In genomic region chr8:121697735-121698614, GRCm38 (mm10) we compare ENCODE assay signal across 8 mouse cellular contexts. TPM values are rescaled to one million over a fixed set of nuclear protein-coding genes. Genes with fewer than 3 reads are reported as not detected.
DNase-seq lines count a peak whose midpoint lies in the region; ATAC-seq and TF ChIP-seq lines count a peak whose summit lies in the region.

No protein-coding gene starts in this region.

- DNase-seq in kidney, adult 2 months: no peak
- DNase-seq in cerebellum, adult 8-10 months: peak; percentile 74
- peak; percentile 40 for DNase-seq in hindbrain, embryonic 11.5 days (ENCODE audit: low spot score)
- peak; percentile 30 for DNase-seq in neural tube, embryonic 10.5 days (ENCODE audit: extremely low spot score, low spot score)
- DNase-seq in urinary bladder, postnatal 25 days (ENCODE audit: low spot score): no peak
- no peak for DNase-seq in right cerebral cortex, postnatal 36 days (ENCODE audit: low spot score in 2 of 2)
- no peak for DNase-seq in thymus, postnatal 14 days

- no peak for TF ChIP-seq POLR2A in kidney, adult 2 months (IDR thresholded peaks at IDR 0.05; ENCODE audit: low read depth, low read length)

- H3K36me3 ChIP-seq in kidney, embryonic 16.5 days (ENCODE audit: insufficient read depth, low read length): no peaks in the 10 kb centered on the region
- H3K36me3 ChIP-seq in kidney, adult 2 months (ENCODE audit: control insufficient read depth, insufficient read depth, low read length): no peaks in the 10 kb centered on the region
- H3K36me3 ChIP-seq in hindbrain, embryonic 11.5 days (ENCODE audit: control insufficient read depth, insufficient read depth, low read length): no peaks in the 10 kb centered on the region

- no peaks in the 10 kb centered on the region for H3K27me3 ChIP-seq in kidney, embryonic 16.5 days (ENCODE audit: insufficient read depth, low read length)
- no peaks in the 10 kb centered on the region for H3K27me3 ChIP-seq in kidney, adult 2 months (replicated peaks; ENCODE audit: control insufficient read depth, insufficient read depth, low read length)
- H3K27me3 ChIP-seq in hindbrain, embryonic 11.5 days (ENCODE audit: control insufficient read depth, insufficient read depth, low read length): no peaks in the 10 kb centered on the region

- no peaks in the 10 kb centered on the region for H3K9me3 ChIP-seq in kidney, embryonic 16.5 days (ENCODE audit: low read length)
- H3K9me3 ChIP-seq in hindbrain, embryonic 11.5 days (ENCODE audit: control insufficient read depth, low read length): no peaks in the 10 kb centered on the region

- peak overlapping the region; percentile 53 for H3K4me2 ChIP-seq in kidney, embryonic 16.5 days (replicated peaks; ENCODE audit: low read depth, low read length)
- H3K4me2 ChIP-seq in hindbrain, embryonic 11.5 days (replicated peaks; ENCODE audit: low read depth, low read length): peak overlapping the region; percentile 21

- no peak overlapping the region for H3K27ac ChIP-seq in kidney, embryonic 16.5 days (ENCODE audit: low read length)
- no peak overlapping the region for H3K27ac ChIP-seq in kidney, adult 2 months (ENCODE audit: insufficient read depth, low read depth, low read length)
- no peak overlapping the region for H3K27ac ChIP-seq in hindbrain, embryonic 11.5 days (ENCODE audit: low read depth, low read length)

- H3K4me1 ChIP-seq in kidney, embryonic 16.5 days (ENCODE audit: insufficient read depth, low read length): peaks cover 13% of the 10 kb centered on the region
- H3K4me1 ChIP-seq in kidney, adult 2 months (ENCODE audit: control insufficient read depth, insufficient read depth, low read length): 0 out of 2 replicates have a peak, but pooled peaks cover 2% of the 10 kb centered on the region
- H3K4me1 ChIP-seq in hindbrain, embryonic 11.5 days (replicated peaks; ENCODE audit: control insufficient read depth, insufficient read depth, low read length): peaks cover 5% of the 10 kb centered on the region

- WGBS in kidney, embryonic 16.5 days: 3% methylated on average over 16 of the region's 17 CpGs
- WGBS in kidney, adult 2 months: 17% methylated on average over 17 of the region's 17 CpGs
- WGBS in hindbrain, embryonic 11.5 days: 3% methylated on average over 16 of the region's 17 CpGs

- no peak for TF ChIP-seq CTCF in kidney, adult 2 months (conservative IDR thresholded peaks at IDR 0.05; ENCODE audit: insufficient read depth, insufficient read length, low read depth, low read length)

- H3K4me3 ChIP-seq in kidney, embryonic 16.5 days (ENCODE audit: low read length): peak overlapping the region; percentile 32
- no peak overlapping the region for H3K4me3 ChIP-seq in kidney, adult 2 months (ENCODE audit: insufficient read depth, low read depth, low read length)
- H3K4me3 ChIP-seq in hindbrain, embryonic 11.5 days (ENCODE audit: low read depth, low read length): no peak overlapping the region

- peak overlapping the region; percentile 48; the same call in 1 of the 2 replicates for H3K9ac ChIP-seq in kidney, embryonic 16.5 days (replicated peaks; ENCODE audit: low read length)
- no peak overlapping the region for H3K9ac ChIP-seq in hindbrain, embryonic 11.5 days (ENCODE audit: low read depth, low read length)

- peak; percentile 82 for ATAC-seq in kidney, embryonic 16.5 days (ENCODE audit: low FRiP score, low TSS enrichment)
- peak; percentile 47; the same call in 1 of the 2 replicates for ATAC-seq in hindbrain, embryonic 11.5 days (ENCODE audit: low FRiP score)

RNA-seq across cellular contexts. Expression of gene Jph3, which starts 31.4 kb away (rescaled TPM):
- 0.65 and 1.3 TPM in 2 replicates for polyA plus RNA-seq in kidney, embryonic 16.5 days (2015; fragmentation: Nextera tagmentation; extraction: Ambion mirVana)
- 0.07 and 0.20 TPM in 2 replicates for polyA plus RNA-seq in kidney, adult 2 months (2012; rRNA removed)
- polyA plus RNA-seq in hindbrain, embryonic 11.5 days (2014; fragmentation: Nextera tagmentation; extraction: Ambion mirVana): 11.1 and 11.2 TPM in 2 replicates

RNA-seq across cellular contexts. Expression of gene Zcchc14, which starts 45.3 kb away (rescaled TPM):
- polyA plus RNA-seq in kidney, embryonic 16.5 days (2015; fragmentation: Nextera tagmentation; extraction: Ambion mirVana): 16.4 and 17.8 TPM in 2 replicates
- 31.4 and 37.0 TPM in 2 replicates for polyA plus RNA-seq in kidney, adult 2 months (2012; rRNA removed)
- polyA plus RNA-seq in hindbrain, embryonic 11.5 days (2014; fragmentation: Nextera tagmentation; extraction: Ambion mirVana): 25.8 and 30.4 TPM in 2 replicates

Comparison
In these comparisons a context has a peak if more than half of its experiments do, and no peak if none do; other contexts are left out.
1. DNase-seq: peak in cerebellum, adult 8-10 months (single experiment), hindbrain, embryonic 11.5 days (single experiment) and neural tube, embryonic 10.5 days (single experiment); none in kidney, adult 2 months (single experiment), urinary bladder, postnatal 25 days (single experiment), right cerebral cortex, postnatal 36 days (0 of 2) and thymus, postnatal 14 days (single experiment).